Mouse (Mus musculus) CH12.LX (cell line): ENCODE data around the gene Gm20695.

Source experiments
- BHLHE40 ChIP-seq: IDR thresholded peaks from 2 replicates; pipeline ENCODE4 v1.6.1; 2011; ENCODE audit warnings: mild to moderate bottlenecking, low read depth, low read length, improper control_type of control experiment
- CHD2 ChIP-seq: IDR thresholded peaks from 2 replicates; pipeline ENCODE4 v1.6.1; 2011; ENCODE audit warnings: low read length, improper control_type of control experiment
- CTCF ChIP-seq, 2 experiments: IDR thresholded peaks in 1 of 2; conservative IDR thresholded peaks in 1 of 2; 2 replicates each; pipeline ENCODE4 v1.5.1; 2011 to 2012; ENCODE audit warnings: low read depth in 2 of 2, low read length in 2 of 2, improper control_type of control experiment in 1 of 2, inconsistent platforms in 1 of 2, mild to moderate bottlenecking in 1 of 2, moderate library complexity in 1 of 2
- MAZ ChIP-seq: IDR thresholded peaks from 2 replicates; pipeline ENCODE4 v1.6.1; 2012; ENCODE audit warnings: low read depth, mild to moderate bottlenecking, inconsistent platforms, low read length, improper control_type of control experiment, moderate library complexity
- POLR2A ChIP-seq: IDR thresholded peaks from 2 replicates; pipeline ENCODE4 v1.6.1; 2011; ENCODE audit warnings: low read depth, mild to moderate bottlenecking, improper control_type of control experiment, low read length
- SIN3A ChIP-seq: IDR thresholded peaks from 2 replicates; pipeline ENCODE4 v1.6.1; 2012; ENCODE audit warnings: low read length, improper control_type of control experiment, inconsistent platforms
- ZNF384 ChIP-seq: IDR thresholded peaks from 2 replicates; pipeline ENCODE4 v1.6.1; 2012; ENCODE audit warnings: low read depth, low read length, improper control_type of control experiment, inconsistent platforms

DNA sequence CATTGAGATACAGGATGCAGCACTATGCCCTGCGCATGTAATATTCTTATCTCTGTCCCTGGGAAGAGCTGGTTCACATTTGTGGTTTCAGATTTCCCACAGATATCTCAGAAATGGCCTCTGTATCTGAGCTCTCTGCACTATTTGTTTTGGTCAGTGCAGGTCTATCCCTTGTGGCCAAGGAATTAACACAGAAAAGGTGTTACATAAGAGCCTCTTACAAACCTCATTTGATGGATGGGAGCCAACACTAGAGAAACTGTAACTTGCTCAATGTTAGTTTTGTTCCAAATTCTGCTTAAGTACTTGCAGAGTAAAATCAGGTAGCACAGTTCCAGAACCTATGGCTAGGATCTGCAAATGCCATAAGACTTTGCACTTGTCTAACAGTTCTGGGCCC is 49.6 kb downstream of the Gm20695 start:
- no peak for TF ChIP-seq MAZ
- no peak for TF ChIP-seq ZNF384
- TF ChIP-seq BHLHE40: no peak
- no peak for TF ChIP-seq SIN3A
- no peak for TF ChIP-seq CTCF (conservative IDR thresholded peaks at IDR 0.05 in 1 of 2, IDR thresholded peaks at IDR 0.05 in 1 of 2; ENCODE audit: low read depth in 2 of 2, low read length in 2 of 2)
- TF ChIP-seq CHD2: no peak
- TF ChIP-seq POLR2A: no peak
